Mouse (Mus musculus): ENCODE results near the gene Psenen. TPM values are rescaled to one million over a fixed set of nuclear protein-coding genes. Genes with fewer than 3 reads are reported as not detected.

Psenen gene
- polyA plus RNA-seq, 1 experiment from 2014 or later: 136 TPM

DNA sequence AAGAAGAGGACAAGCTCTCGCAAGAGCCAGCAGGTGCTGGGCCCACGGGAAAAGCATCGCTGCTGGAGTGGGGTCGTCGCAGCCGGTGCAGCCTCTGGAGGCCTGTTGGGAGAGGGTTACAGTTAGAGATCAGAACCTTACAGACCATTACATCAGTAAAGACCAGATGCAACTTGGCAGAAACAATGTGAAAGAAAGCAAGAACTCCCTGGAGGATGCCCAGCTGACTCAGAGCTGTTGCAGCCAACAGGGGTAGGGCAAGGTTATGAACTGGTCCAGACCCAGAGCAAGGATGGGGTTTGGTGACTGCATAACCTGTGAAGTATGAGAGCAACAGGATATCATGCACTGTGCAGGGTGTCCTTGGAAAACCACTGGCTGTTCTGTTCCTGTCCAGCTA is 38.9 kb downstream of the Psenen start:
- H3K4me1 ChIP-seq: peaks cover 4% of the 10 kb centered on the region; the same call in 1 of the 2 replicates
- H3K4me3 ChIP-seq (replicated peaks): no peak overlapping the region
- ATAC-seq (ENCODE audit: low FRiP score): no peak
- H3K9ac ChIP-seq (replicated peaks): no peak overlapping the region
- no peak overlapping the region for H3K4me2 ChIP-seq
- no peaks in the 10 kb centered on the region for H3K27me3 ChIP-seq (replicated peaks)
- H3K36me3 ChIP-seq: peaks cover 67% of the 10 kb centered on the region
- no peak overlapping the region for H3K27ac ChIP-seq (replicated peaks)
- no peaks in the 10 kb centered on the region for H3K9me3 ChIP-seq (replicated peaks)
- WGBS: 80% methylated on average over 6 of the region's 6 CpGs

DNA sequence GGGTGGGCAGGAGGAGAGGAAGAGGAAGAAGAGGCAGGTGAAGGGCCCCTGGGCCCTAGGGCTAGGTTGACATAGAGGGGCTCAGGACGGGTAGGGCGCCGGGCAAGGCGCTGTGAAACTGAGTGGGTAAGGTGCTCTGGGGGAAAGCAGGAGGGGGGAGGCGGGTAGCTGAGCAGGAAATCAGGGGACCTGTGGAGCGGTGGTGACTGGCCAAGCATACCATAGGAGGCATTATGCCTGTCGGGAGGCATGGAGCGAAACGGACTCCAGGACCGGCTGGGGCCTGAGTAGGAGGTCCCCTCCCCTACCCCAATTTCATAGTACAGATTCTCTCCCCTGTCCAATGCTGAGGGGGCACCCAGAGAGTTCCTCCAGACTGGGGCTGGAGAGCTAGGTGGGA is 40.6 kb downstream of the Psenen start:
- Histone ChIP-seq H3K9ac (replicated peaks) (no peak overlapping the region), H3K9me3 (replicated peaks) (no peaks in the 10 kb centered on the region), H3K27ac (replicated peaks) (no peak overlapping the region), H3K4me2 (no peak overlapping the region), H3K4me3 (replicated peaks) (no peak overlapping the region), H3K4me1 (peaks cover 4% of the 10 kb centered on the region; the same call in 1 of the 2 replicates), H3K27me3 (replicated peaks) (no peaks in the 10 kb centered on the region), H3K36me3 (peaks cover 51% of the 10 kb centered on the region)
- no peak for ATAC-seq (ENCODE audit: low FRiP score)
- 82% methylated on average over 10 of the region's 10 CpGs for WGBS

DNA sequence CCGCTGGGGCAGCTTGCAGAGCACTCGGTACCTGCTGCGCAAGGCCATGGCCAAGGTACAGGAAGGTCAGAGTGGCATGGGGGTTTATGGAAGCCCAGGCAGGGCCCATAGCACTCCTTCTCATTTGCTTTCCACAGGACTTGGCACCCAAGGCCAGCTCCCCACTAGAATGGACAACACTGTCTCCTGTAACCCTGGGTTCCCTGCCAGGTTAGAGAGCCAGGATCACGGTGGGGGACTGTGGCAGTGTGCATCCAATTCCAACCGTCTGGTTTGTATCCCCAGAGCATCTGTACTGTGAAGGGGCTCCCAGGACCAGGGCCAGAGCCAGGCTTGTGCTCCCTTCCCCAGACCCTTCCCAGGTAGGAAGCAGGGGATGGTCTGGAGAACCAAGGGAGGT is 42.6 kb downstream of the Psenen start:
- WGBS: 68% methylated on average over 5 of the region's 5 CpGs
- ATAC-seq (ENCODE audit: low FRiP score): 0 out of 2 replicates have a peak, but pooled peaks have one; percentile 5

DNA sequence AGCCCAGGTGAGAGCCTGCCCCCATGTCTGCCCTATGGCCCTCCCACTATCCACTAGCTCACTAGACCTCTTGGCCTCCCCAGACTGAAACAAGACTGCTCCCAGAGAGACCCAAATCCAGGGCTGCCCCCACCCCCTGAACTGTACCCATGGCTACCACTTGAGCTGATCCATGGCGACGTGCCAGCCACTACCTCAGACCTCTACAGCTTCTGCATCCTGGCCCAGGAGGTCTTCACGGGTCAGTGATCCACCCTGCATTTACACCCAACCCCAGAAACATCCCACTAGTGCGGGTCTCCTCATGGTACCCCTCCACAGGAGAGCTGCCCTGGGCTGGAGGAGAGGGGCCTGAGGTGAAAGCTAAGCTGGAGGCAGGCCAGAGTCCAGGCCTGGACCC is 43.0 kb downstream of the Psenen start:
- H3K4me3 ChIP-seq (replicated peaks): no peak overlapping the region
- no peak overlapping the region for H3K27ac ChIP-seq (replicated peaks)
- H3K27me3 ChIP-seq (replicated peaks): no peaks in the 10 kb centered on the region
- no peaks in the 10 kb centered on the region for H3K4me1 ChIP-seq
- no peak overlapping the region for H3K4me2 ChIP-seq
- peaks cover 28% of the 10 kb centered on the region for H3K36me3 ChIP-seq
- no peaks in the 10 kb centered on the region for H3K9me3 ChIP-seq (replicated peaks)
- no peak overlapping the region for H3K9ac ChIP-seq (replicated peaks)
- ATAC-seq (ENCODE audit: low FRiP score): peak; percentile 19
- WGBS: 68% methylated on average over 4 of the region's 4 CpGs

More for the DNA sequence above, 42.6 kb downstream of the Psenen start:
- peaks cover 32% of the 10 kb centered on the region for H3K36me3 ChIP-seq
- H3K4me3 ChIP-seq (replicated peaks): no peak overlapping the region
- H3K27me3 ChIP-seq (replicated peaks): no peaks in the 10 kb centered on the region
- H3K9ac ChIP-seq (replicated peaks): no peak overlapping the region
- no peak overlapping the region for H3K27ac ChIP-seq (replicated peaks)
- no peak overlapping the region for H3K4me2 ChIP-seq
- H3K9me3 ChIP-seq (replicated peaks): no peaks in the 10 kb centered on the region
- no peaks in the 10 kb centered on the region for H3K4me1 ChIP-seq

DNA sequence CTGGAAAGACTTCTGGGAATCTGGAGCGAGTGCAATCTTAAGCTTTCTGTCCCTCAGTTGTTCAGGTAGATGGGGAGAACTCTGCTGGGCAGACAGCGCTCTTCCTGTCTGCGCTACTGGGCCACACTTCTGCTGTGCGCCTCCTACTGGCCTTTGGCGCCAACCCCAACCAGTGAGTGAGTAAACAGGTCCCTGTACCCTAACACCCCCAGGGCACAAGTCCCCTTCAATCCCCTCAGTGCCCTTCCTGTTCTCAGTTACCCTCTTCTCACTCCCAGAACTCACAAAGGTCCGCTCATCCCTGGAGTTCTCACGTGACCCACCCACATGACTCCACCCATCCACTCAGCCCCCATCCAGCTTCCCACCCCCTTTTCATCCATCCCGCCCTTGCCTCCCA is 45.1 kb downstream of the Psenen start:
- no peaks in the 10 kb centered on the region for H3K27me3 ChIP-seq (replicated peaks)
- no peak overlapping the region for H3K4me2 ChIP-seq
- 52% methylated on average over 8 of the region's 8 CpGs for WGBS
- no peak overlapping the region for H3K4me3 ChIP-seq (replicated peaks)
- no peaks in the 10 kb centered on the region for H3K4me1 ChIP-seq
- no peak for ATAC-seq (ENCODE audit: low FRiP score)
- peaks cover 8% of the 10 kb centered on the region for H3K36me3 ChIP-seq
- no peak overlapping the region for H3K27ac ChIP-seq (replicated peaks)
- no peak overlapping the region for H3K9ac ChIP-seq (replicated peaks)
- no peaks in the 10 kb centered on the region for H3K9me3 ChIP-seq (replicated peaks)

DNA sequence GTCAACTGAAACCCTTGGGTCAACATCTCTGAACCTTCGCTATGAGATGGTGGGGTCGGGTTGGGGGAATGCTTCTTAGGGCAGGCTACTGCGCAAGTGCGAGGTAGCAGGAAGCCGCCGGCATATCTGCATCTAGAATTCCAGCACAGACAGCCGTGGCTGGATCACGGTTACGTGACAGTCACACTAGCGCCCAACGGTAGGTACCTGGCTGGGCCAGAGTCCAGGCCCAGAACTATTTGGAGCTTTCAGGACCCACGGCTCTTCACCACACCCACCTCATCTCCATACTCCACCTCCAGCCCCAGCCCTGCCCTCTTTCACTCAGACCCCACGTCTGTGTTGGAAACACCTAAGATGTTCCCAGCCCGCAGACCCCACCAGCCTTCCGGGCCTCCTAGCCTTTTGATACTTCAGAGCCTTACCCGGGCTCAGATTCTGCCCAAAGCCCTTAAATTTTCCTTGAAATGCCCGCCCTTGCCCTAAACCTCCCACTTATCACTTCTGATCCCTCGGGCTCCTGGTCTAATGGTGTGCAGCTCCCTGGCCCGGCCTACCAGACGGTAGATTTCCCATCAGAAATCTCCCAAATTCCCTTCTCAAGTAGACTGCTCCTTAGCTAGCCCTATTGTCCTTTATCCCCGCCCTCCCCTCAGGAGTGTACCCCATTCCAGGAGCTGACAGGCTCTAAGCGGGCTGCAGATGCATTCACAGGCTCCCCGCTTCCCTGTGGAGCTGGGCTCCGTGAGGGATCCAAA is 48.2 kb downstream of the Psenen start:
- Histone ChIP-seq H3K27me3 (replicated peaks) (no peaks in the 10 kb centered on the region), H3K36me3 (no peaks in the 10 kb centered on the region), H3K4me2 (no peak overlapping the region), H3K4me1 (no peaks in the 10 kb centered on the region), H3K9ac (replicated peaks) (no peak overlapping the region), H3K9me3 (replicated peaks) (no peaks in the 10 kb centered on the region), H3K27ac (replicated peaks) (no peak overlapping the region), H3K4me3 (replicated peaks) (no peak overlapping the region)
- no peak for ATAC-seq (ENCODE audit: low FRiP score)
- WGBS: 63% methylated on average over 24 of the region's 24 CpGs

Small RNA genes lying within 50 kb of the gene (microRNA-seq; reads per million reads assigned to microRNA genes)
- gene Gm38670 (not detected), gene Mir3569 (not detected)

Other genes with a start within 250 kb of the Psenen start
- gene Syne4, start 248.8 kb downstream of the Psenen start, polyA plus RNA-seq (2015; fragmentation: Nextera tagmentation; extraction: Ambion mirVana): 18.9 and 24.7 TPM in 2 replicates
- not detected in 2 replicates for gene E130208F15Rik, start 241.9 kb downstream of the Psenen start, polyA plus RNA-seq (2015; fragmentation: Nextera tagmentation; extraction: Ambion mirVana)
- gene Sdhaf1, start 239.7 kb downstream of the Psenen start, polyA plus RNA-seq (2015; fragmentation: Nextera tagmentation; extraction: Ambion mirVana): 16.0 and 16.7 TPM in 2 replicates
- 13.5 and 15.7 TPM in 2 replicates for gene Lrfn3, start 200.9 kb downstream of the Psenen start, polyA plus RNA-seq (2015; fragmentation: Nextera tagmentation; extraction: Ambion mirVana)
- 38.6 and 50.0 TPM in 2 replicates for gene Tyrobp, start 149.9 kb downstream of the Psenen start, polyA plus RNA-seq (2015; fragmentation: Nextera tagmentation; extraction: Ambion mirVana)
- gene Hcst, start 143.8 kb downstream of the Psenen start, polyA plus RNA-seq (2015; fragmentation: Nextera tagmentation; extraction: Ambion mirVana): 0.95 and 4.5 TPM in 2 replicates
- 2.7 and 3.2 TPM in 2 replicates for gene Nfkbid, start 141.9 kb downstream of the Psenen start, polyA plus RNA-seq (2015; fragmentation: Nextera tagmentation; extraction: Ambion mirVana)
- 577 and 709 TPM in 2 replicates for gene Aplp1, start 118.1 kb downstream of the Psenen start, polyA plus RNA-seq (2015; fragmentation: Nextera tagmentation; extraction: Ambion mirVana)
- gene Kirrel2, start 105.9 kb downstream of the Psenen start, polyA plus RNA-seq (2015; fragmentation: Nextera tagmentation; extraction: Ambion mirVana): 0.15 and 0.36 TPM in 2 replicates
- 0.14 and 0.23 TPM in 2 replicates for gene Nphs1, start 105.3 kb downstream of the Psenen start, polyA plus RNA-seq (2015; fragmentation: Nextera tagmentation; extraction: Ambion mirVana)
- 0.42 TPM in 1 of 2 replicates, not detected in the other for gene Prodh2, start 70.0 kb downstream of the Psenen start, polyA plus RNA-seq (2015; fragmentation: Nextera tagmentation; extraction: Ambion mirVana)
- gene Arhgap33, start 28.6 kb downstream of the Psenen start, polyA plus RNA-seq (2015; fragmentation: Nextera tagmentation; extraction: Ambion mirVana): 78.7 and 91.1 TPM in 2 replicates
- 8.6 and 11.7 TPM in 2 replicates for gene Hspb6, start 11.4 kb downstream of the Psenen start, polyA plus RNA-seq (2015; fragmentation: Nextera tagmentation; extraction: Ambion mirVana)
- gene Proser3, start 11.3 kb downstream of the Psenen start, polyA plus RNA-seq (2015; fragmentation: Nextera tagmentation; extraction: Ambion mirVana): 7.9 and 8.6 TPM in 2 replicates
- 55.6 and 61.8 TPM in 2 replicates for gene Lin37, start 3.8 kb downstream of the Psenen start, polyA plus RNA-seq (2015; fragmentation: Nextera tagmentation; extraction: Ambion mirVana)
- gene U2af1l4, start 326 bp downstream of the Psenen start, polyA plus RNA-seq (2015; fragmentation: Nextera tagmentation; extraction: Ambion mirVana): 84.2 and 95.2 TPM in 2 replicates
- 14.6 and 14.8 TPM in 2 replicates for gene Gm49396, start 283 bp downstream of the Psenen start, polyA plus RNA-seq (2015; fragmentation: Nextera tagmentation; extraction: Ambion mirVana)
- 4.1 and 4.7 TPM in 2 replicates for gene Igflr1, start 1.8 kb upstream of the Psenen start, polyA plus RNA-seq (2015; fragmentation: Nextera tagmentation; extraction: Ambion mirVana)
- 8.5 and 8.8 TPM in 2 replicates for gene Kmt2b, start 25.1 kb upstream of the Psenen start, polyA plus RNA-seq (2015; fragmentation: Nextera tagmentation; extraction: Ambion mirVana)
- gene Zbtb32, start 35.3 kb upstream of the Psenen start, polyA plus RNA-seq (2015; fragmentation: Nextera tagmentation; extraction: Ambion mirVana): 0.37 and 0.44 TPM in 2 replicates
- 0.87 and 2.3 TPM in 2 replicates for gene Upk1a, start 49.2 kb upstream of the Psenen start, polyA plus RNA-seq (2015; fragmentation: Nextera tagmentation; extraction: Ambion mirVana)
- gene Cox6b1, start 62.5 kb upstream of the Psenen start, polyA plus RNA-seq (2015; fragmentation: Nextera tagmentation; extraction: Ambion mirVana): 1,176 and 1,358 TPM in 2 replicates
- not detected in 2 replicates for gene Etv2, start 72.2 kb upstream of the Psenen start, polyA plus RNA-seq (2015; fragmentation: Nextera tagmentation; extraction: Ambion mirVana)
- gene Rbm42, start 86.7 kb upstream of the Psenen start, polyA plus RNA-seq (2015; fragmentation: Nextera tagmentation; extraction: Ambion mirVana): 125 and 129 TPM in 2 replicates
- 22.5 and 29.3 TPM in 2 replicates for gene Haus5, start 101.4 kb upstream of the Psenen start, polyA plus RNA-seq (2015; fragmentation: Nextera tagmentation; extraction: Ambion mirVana)
- not detected in 2 replicates for gene Pmis2, start 108.0 kb upstream of the Psenen start, polyA plus RNA-seq (2015; fragmentation: Nextera tagmentation; extraction: Ambion mirVana)
- gene 2200002J24Rik, start 135.3 kb upstream of the Psenen start, polyA plus RNA-seq (2015; fragmentation: Nextera tagmentation; extraction: Ambion mirVana): 0.34 TPM in 1 of 2 replicates, not detected in the other
- gene Atp4a, start 148.6 kb upstream of the Psenen start, polyA plus RNA-seq (2015; fragmentation: Nextera tagmentation; extraction: Ambion mirVana): 2.8 and 3.2 TPM in 2 replicates
- gene Tmem147, start 165.9 kb upstream of the Psenen start, polyA plus RNA-seq (2015; fragmentation: Nextera tagmentation; extraction: Ambion mirVana): 284 and 304 TPM in 2 replicates
- gene Gapdhs, start 180.1 kb upstream of the Psenen start, polyA plus RNA-seq (2015; fragmentation: Nextera tagmentation; extraction: Ambion mirVana): 0.73 and 1.0 TPM in 2 replicates
- gene Sbsn, start 187.8 kb upstream of the Psenen start, polyA plus RNA-seq (2015; fragmentation: Nextera tagmentation; extraction: Ambion mirVana): 1.6 and 2.0 TPM in 2 replicates
- gene Dmkn, start 200.1 kb upstream of the Psenen start, polyA plus RNA-seq (2015; fragmentation: Nextera tagmentation; extraction: Ambion mirVana): 3.7 and 6.2 TPM in 2 replicates
- gene Krtdap, start 224.3 kb upstream of the Psenen start, polyA plus RNA-seq (2015; fragmentation: Nextera tagmentation; extraction: Ambion mirVana): 2.4 and 10.4 TPM in 2 replicates